Mouse (Mus musculus) gastrocnemius, adult 18-20 months (tissue): ENCODE results near the gene Tubgcp2. TPM values are rescaled to one million over a fixed set of nuclear protein-coding genes. Genes with fewer than 3 reads are reported as not detected.
A peak's percentile ranks its signal among the peaks of the same experiment; 100 is the strongest.

Experiments used
- DNase-seq: peaks from one replicate; pipeline ENCODE4 v3.0.0; 2021; ENCODE audit warnings: low spot score
- long read RNA-seq, 2 experiments: library from polyadenylated mRNA; stranded (forward); transcript quantifications; one replicate each; pipeline ENCODE4 v2.0.0; 2021
- total RNA-seq, 2 experiments: library from RNA; stranded (reverse); gene quantifications; 2 replicates each; pipeline ENCODE4 v1.2.3; 2021

Tubgcp2 gene
- 10 to 100 TPM; 23.2 to 23.6 TPM for total RNA-seq
- long read RNA-seq, experiment 1, transcript Tubgcp2-207 (18 exons, 3,060 nt): major isoform, 34 of 48 reads
- long read RNA-seq, experiment 1, transcript Tubgcp2-201 (18 exons, 2,960 nt): minor isoform, 6 of 48 reads
- long read RNA-seq, experiment 1, partial matches to known transcripts: 7 of 48 reads
- long read RNA-seq, experiment 1, other reads (novel, unspliced or antisense): 1 of 48 reads
- long read RNA-seq, experiment 2, transcript Tubgcp2-207 (18 exons, 3,060 nt): major isoform, 14 of 22 reads
- long read RNA-seq, experiment 2, partial matches to known transcripts: 5 of 22 reads
- long read RNA-seq, experiment 2, other reads (novel, unspliced or antisense): 1 of 22 reads

DNA sequence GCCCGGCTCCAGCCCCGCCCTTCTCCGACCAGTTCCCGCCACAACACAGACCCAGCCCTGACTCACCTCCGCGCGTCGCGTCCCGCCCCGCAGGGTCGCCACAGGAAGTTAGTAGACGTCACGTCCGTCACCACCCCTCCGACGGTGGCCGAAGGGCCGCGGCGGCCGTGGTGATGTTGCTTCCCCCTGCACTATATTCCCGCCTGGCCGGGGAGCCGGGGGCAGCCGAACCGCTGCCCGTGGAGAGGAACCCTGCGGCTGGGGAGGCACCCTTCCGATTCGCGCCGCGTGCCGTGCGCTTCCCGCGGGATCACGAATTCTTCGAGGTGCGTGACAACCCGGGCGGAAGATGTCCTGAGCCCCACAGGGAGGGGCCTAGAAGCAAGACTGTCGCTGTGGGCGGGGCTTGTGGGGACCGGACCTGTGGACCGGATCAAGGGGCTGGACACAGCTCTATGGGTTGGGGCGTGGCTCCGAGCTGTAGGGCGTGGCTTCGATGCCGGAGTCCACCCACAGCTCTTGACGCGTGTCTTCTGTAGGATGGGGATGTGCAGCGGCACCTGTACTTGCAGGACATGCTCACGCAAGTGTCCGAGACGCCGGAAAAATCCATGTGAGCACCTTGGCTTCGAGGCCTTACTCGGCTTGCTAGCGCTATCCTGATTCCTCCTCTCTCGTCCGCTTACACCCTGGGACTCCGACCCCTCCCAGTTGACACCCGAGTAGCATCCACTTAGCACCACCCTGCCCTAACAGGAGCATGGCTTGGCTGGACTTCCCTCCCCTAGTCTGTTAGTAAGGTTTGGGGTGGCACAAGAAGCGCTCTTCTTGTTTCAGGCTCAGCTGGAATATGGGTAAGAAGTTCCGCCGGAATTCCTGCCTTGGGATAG is at the start of gene Tubgcp2, which contains the start of gene Zfp511:
Gene Tubgcp2 (minus strand): TSS at position 389 of the 890 bp plus-strand sequence.
Gene Zfp511 (plus strand): TSS at position 111 of the 890 bp plus-strand sequence.
- DNase-seq: peak; percentile 96

DNA sequence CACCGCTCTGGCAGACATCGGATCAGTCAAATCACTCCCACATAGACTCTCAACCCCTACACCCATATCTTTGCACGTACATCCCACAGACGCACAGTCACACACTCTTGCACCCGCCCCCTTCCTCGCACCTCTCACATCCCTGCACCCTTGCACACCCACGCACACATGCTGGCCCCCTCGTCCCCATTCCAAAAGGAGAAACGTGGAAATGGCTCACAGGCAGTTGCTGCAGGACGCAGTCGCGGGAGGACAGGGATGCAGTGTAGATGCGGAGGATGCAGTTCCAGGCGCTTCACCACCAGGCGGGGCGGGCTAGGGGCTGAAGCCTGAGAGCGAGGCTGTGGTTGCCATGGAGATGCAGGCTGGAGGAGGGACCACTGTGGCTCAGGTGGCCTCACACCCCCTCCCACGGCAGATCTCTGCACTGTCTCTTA is 45.8 kb upstream of the Tubgcp2 start, which contains the start of gene Caly:
Gene Caly (minus strand): TSS at position 307 of the 437 bp plus-strand sequence.
- DNase-seq: no peak

DNA sequence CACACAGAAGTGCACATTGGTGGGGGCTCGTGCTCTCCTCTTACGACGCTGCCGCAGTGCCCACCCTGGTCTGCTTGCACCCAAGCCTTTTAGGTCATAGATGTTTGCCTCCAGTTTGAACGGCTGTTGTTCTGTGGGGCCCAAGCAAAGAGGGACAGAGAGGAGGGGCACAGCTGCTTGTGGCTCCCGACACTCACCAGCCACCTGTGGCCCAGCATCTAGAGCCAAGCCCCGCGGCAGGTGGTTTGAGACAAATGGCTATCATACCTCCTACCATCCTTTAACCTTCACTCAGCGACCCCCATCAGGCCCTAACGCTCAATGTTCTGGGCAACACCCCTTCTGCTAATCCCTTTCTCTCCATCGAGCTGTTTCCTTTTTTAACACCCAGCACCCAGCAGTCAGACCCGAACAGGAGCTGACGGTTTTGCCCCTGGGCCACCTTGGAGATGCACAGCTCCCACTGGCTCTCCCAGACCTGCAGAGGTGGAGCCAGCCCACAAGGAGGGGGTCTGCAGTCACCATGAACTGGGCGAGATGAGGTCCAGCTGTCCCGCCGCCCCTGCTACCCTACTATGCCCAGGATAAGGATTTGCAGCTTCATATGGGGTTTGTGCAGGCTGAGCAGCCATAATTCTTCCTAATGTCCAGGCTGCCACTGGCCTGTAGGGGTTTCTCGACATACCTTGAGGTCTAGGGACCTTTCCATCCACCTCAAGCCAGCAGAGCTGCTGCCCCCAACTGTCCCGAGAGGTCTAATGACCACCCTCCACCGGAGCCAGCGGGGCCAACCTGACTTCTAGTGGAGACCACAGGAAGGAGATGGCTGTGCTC is 45.2 kb upstream of the Tubgcp2 start:
- no peak for DNase-seq

DNA sequence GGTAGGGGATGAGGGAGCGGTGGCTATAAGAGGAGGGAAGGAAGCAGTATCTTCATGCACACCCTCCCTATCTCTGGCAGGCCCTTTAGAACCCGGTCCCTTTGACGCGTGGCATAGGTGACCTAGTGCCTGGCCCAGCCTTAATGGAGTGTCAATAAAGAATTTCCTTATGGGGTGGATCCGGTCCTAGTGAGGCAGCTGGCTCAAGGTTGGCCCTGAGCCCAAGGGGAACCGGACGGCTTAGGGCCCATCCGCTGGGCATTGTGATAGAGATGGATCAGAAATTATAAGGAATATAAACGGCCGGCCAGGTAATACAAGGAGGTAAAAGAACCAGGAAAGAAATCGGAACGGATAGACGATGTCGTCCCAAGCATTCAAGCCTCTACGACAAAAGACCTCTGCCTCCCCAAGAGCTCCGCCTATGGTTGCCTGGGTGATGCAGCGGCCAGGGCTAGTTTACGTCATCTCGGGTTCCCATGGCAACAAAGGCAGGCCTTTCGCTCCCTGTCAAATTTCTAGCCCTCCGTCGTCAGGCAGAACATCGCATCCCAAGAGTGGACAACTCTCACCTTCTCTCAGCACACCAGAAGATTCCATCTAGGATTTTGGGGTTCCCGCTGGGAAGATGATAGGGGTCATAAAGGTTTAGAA is 44.2 kb upstream of the Tubgcp2 start:
- DNase-seq: no peak

DNA sequence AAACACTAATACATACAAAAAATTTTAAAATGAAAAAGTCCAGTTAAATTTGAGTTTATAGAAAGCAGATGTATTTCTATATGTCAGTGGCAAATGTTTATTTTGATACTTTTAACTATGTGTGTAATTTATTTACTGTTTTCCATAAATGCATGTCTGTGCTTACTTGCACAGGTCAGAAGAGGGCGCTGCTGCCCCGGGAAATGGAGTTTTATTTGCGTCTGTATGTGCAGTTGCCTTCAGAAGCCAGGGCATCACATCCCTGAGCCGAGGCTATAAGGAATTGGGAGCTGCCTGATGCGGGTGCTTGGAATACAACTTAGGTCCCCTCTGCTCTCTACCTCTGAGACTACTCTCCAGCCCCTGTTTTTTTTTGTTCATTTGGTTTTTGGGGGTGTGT is 42.2 kb upstream of the Tubgcp2 start:
- peak; percentile 63 for DNase-seq

DNA sequence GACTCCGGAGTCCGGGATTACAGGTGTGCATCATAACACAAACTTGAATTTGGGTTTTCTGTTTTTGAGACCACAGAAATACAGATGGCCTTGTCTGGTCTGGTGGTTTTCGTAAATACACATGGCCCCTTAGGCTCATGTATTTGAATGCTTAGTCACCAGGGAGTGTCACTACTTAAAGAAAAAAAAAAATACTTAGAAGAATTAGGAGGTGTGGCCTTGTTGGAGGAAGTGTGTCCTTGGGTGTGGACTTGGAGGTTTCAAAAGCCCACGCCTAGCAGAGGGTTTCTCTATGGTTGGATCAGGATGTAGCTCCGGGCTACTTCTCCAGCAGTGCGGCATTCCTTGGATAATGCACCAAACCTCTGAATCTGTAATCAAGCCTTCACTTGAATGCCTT is 41.2 kb upstream of the Tubgcp2 start:
- no peak for DNase-seq

DNA sequence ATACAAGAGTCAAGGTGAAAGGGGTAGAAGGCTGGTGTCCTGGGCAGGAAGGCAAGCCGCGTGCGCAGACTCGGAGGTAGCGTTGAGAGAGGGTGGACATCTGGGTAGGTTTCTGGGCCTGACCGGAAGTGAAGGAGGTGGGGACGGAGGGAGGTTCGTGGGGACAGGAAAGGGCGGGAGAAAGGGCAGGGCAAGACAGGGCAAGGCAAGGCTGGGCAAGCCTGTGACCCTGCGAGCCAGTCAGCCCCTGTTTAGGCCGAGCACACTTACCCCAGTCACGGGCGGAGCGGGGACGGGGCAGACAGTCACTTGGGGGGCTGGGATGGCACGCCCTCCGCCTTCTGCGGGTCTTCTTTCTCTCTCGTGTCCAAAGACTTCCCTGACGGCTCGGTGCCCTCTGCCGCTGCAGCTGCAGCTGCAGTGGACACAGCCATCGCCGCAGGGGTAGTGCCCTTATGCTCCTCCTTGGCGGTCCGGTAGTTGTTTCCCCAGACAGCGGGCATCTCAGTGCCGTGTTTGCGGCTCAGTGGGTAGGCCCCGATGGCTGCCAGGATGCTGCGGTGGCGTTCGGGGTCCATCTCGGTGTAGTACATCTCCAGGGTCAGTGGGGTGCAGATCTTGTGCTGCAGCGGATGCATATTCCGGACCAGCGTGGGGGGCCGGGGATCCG is 33.7 kb upstream of the Tubgcp2 start:
- no peak for DNase-seq

DNA sequence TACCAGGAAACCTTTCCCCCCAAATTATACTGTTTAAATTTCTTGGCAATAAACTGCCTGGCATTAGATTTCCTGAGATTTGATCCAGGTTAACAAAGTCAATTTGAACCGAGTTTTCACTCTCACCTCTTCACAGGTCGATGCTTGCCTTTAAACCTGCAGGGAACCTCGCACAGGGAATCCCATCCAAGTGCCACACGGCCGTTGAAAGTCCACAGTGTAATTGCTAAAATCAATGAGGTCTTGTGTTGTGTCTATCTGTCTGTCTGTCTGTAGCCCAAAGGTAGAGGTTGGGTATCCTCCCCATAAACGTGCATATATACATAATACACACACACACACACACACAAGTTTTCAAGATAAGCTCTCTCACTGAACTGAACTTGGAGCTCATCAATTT is 30.9 kb upstream of the Tubgcp2 start:
- no peak for DNase-seq

DNA sequence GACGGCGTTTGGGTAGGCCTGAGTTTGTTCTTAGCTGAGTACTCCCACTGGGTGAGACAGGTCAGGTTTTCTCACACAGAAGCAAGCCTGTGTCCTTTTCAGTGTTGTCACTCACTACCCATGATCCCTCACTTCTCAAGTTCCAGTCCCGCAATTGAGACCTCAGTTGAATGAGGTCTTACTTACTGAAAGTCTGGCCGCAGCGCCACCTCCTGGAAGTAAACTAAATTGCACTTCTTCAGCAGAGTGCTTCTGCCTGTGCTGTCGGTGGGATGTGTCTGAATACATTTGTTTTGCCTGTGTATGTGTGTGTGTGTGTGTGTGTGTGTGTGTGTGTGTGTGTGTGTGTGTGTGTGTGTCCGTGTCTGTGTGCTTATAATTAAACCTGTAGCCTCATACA is 26.6 kb upstream of the Tubgcp2 start:
- peak; percentile 63 for DNase-seq

DNA sequence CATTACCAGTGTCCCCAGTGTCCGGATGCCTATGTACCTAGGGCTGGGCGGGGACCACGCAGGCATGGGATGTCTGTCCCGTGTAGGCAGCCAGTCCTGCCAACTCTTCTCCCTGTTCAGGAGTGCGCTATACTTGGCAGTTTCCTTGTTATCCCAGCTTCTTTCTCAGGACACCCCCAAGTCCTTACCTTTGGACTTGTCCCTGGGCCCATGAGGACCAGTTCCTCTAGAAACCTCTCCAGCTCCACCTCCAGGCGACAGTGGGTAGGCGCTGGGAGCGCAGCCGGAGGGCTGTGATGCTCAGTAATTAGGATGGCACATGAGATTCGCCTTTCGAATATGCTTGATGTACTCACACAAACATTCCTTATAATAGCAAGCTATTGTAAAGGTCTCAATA is 25.8 kb upstream of the Tubgcp2 start:
- DNase-seq: no peak

DNA sequence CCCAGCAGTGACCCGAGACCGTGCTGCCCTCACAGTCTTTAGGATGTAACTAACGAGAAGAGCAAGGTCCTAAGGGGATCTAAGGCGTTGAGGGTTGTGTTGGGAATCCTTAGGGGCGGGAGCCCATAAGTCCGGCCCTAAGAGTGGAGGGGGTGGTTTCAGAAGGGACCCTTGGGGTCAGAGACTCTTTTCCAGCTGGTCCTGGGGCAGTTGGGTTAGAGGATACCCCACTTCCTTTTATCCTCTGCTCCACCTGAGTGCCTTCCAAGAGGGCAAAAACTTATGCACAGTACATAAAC is 25.3 kb upstream of the Tubgcp2 start:
- no peak for DNase-seq

DNA sequence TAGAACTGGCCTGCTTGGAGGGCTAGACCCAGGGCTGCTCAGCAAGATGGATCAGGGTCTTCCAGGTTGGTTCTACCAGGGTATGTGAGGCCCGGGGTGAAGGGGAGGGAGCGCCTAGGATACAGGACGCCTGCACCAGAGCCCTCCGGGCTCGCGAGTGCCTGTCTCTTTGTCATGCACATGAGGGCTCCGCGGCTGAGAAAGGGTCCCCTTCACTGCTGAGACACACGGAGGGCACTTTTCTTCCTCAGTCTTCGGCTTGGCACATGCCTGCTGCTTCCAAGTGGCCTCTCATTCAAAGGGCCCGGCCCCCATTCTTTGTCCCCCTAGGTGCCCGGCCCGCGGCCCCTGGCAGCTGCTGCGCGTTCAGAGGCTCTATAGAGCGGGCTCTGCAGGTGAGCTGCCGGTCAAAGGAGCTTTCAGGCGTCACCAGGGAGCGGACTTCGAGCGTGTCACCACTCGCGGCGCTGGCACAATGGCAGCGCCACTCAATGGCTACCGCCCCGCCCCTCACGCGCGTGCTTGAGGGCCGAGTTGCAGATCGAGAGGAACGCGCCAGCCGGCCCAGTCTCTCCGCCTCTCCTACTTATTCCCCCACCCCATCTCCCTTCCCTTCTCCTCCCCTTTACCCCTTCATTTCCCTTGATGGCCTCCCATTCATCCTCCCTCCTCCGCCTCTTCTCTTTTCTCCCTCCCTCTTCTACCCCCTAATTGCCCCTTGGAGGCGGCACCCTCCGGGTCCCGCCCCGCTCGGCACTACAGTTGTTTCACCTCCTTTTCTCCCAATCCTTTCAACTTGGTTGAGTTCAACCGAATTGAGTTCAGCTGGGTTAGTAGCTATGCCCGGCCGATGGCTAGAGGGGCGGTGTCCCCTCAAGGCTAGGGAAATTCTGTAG is 24.7 kb upstream of the Tubgcp2 start:
- no peak for DNase-seq

DNA sequence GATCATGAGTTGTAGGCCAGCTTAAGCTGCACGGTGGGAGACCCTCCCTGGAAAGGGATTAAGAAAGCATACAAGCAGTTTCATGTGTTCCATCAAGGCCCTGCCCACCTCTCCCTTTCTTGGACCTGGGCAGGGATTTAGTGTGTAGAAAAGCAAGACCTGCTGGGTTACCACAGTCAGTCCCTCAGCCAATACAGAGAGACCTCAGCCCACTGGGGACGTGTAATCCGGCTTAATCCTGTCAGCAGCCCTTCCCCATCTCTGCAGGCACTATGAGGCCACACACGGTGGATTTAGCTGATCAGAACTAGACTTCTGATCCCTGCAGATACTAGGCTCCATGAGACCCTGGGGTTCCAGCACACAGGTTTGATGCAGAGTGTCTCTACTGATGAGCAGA is 23.1 kb upstream of the Tubgcp2 start:
- no peak for DNase-seq

DNA sequence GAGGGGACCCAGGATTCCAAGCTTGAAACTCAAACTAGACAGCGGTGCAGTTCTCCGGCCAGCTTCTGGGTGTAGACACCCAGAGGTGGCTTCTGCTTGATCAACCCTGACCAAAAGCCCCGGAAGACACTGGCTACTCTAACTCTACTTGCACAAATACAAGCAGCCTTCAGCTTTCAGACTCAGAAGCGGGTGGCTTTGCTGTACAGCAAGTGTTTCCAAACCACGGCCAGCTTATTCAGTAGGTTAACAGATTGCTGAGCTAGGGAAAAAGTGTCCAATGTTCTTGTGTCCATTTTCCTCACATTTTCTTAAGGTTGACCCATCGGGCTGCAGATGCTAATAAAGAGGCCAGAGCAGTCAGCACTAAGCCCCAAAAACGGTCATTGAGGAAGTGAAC is 22.1 kb upstream of the Tubgcp2 start:
- DNase-seq: no peak

DNA sequence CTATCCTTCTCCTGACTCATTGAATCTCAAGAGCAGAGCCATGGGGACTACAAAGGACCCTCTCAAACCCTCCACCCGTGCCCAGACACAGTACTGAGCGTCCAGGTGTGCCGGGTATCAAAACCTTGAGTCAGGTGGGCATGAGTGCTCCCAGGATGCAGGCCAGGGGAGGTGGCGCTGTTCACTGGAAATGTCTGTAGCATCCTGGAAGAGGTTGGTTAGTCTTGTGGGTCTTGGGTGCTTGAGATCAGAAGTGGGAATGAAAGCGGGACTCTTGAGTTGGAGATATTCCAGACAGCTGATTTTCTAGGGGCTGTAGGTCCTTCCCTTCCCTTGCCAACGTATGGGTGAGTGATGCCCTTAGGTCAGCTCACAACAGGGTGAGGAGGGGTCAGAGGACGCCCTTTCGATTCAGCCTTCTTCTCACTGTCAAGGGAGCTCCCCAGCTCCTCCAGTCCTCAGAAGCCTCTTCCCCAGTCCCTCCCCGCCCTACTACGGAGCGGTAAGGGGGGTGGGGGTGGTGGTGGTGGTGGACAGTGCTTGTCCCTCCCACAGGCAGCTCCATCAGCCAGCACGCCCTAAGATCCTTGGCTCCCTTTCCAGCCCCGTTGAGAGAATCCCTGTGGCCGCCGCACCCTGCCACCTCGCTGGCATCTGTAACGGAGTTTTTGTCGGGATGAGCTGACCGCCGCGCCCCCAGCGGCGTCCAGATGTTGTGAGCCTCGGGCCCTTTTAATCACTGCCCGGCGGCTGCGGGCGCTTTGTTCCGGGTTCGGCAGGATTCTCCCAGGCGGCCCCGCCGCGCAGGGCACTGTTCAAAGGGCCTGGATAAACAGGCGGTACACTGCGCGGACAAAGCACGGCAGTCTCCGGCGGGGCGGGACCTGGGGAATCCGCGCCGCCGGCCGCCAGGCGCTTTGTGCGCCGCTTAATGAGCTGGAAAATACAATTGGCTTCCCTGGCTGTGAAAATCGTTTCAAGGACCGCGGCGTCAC is 21.2 kb upstream of the Tubgcp2 start:
- DNase-seq: no peak

DNA sequence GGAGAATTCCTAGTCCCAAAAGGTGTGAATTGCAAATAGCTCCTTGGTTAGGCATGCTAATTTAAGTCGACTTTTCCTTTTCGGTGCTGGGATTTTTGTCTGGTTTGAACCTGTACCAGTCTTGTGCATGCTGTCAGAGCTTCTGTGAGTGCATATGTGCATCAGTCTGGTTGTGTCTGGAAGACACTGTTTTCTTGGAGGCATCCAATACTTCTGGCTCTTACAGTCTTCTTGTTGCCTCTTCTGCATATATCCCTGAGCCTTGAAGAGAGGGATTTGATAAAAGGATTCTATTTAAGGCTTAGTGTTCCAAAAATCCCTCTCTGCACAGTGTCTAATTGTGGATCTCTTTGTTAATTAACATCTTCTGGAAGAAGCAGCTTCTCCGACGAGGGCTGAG is 17.7 kb upstream of the Tubgcp2 start:
- DNase-seq: no peak

DNA sequence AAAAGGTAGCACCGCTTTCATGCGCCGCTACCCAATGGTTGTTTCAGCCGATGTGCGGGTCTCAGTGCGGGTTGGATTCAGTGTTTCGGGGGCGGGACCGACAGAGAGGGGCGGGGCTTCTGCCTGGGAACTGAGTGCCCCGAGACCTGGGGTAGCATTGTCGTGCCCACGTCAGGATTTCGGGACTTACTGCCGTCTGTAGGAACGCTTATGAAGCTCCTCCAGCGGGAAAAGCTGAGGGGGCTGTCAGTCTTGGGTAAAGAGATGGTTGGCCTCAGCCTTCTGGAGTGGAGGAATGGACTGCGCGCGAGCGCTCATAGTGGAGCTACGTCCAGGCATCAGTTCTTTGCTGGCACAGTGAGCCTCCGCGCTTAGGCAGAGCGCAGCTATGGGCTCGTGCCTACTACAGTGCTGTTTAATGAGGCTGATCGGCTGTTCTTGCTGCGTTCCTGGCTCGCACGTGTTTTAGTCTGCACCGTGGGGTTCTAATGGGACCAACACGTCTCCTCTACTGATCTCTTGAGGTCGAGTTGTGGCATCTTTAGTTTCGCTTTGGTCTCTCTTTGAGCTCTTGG is 12.7 kb upstream of the Tubgcp2 start:
- no peak for DNase-seq
